Mouse (Mus musculus): ENCODE measurements around the gene Anapc2. TPM values are rescaled to one million over a fixed set of nuclear protein-coding genes. Genes with fewer than 3 reads are reported as not detected.
A peak's percentile ranks its signal among the peaks of the same experiment; 100 is the strongest.

Anapc2 gene
- total and polyA plus RNA-seq, 3 experiments: 13.0 to 55.2 (median 14.5) TPM

DNA sequence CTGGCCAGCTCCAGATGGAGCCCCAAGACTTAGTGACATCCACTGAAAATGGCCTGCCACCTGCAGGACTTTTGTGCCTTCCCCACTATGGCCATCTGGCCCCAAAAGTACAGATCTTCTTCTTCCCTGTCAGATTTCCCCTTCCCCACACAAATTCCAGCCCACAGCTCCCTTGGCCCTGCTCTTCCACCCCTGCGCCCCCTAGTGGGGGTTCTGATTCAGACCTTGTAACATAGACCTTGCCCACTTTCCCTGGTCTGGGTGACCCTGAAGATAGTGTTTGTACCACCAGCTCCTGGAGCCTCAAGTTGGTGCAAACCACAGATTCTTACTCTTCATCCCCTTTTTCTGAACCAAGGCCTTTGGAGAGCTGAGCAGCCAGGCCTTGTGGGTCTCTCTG lies 20.6 kb downstream of the Anapc2 start:
- 0 out of 2 replicates have a peak, but pooled peaks have one; percentile 19 for TF ChIP-seq UBTF (IDR thresholded peaks at IDR 0.05; ENCODE audit: low read depth, low read length)
- peak; percentile 45 to 79 for TF ChIP-seq CTCF (conservative IDR thresholded peaks at IDR 0.05 in 1 of 2, IDR thresholded peaks at IDR 0.05 in 1 of 2; ENCODE audit: low read depth in 2 of 2, low read length in 2 of 2)
- no peak for TF ChIP-seq MYC (IDR thresholded peaks at IDR 0.05; ENCODE audit: low read depth, low read length)
- TF ChIP-seq USF2 (conservative IDR thresholded peaks at IDR 0.05; ENCODE audit: low read depth, low read length): no peak
- TF ChIP-seq JUND (conservative IDR thresholded peaks at IDR 0.05; ENCODE audit: low read depth, low read length): no peak
- TF ChIP-seq TCF12 (IDR thresholded peaks at IDR 0.05; ENCODE audit: low read depth, low read length): no peak
- TF ChIP-seq MXI1 (IDR thresholded peaks at IDR 0.05; ENCODE audit: low read depth, low read length): no peak
- no peak for TF ChIP-seq E2F4 (IDR thresholded peaks at IDR 0.05; ENCODE audit: insufficient replicate concordance, low read depth, low read length)
- no peak for TF ChIP-seq PAX5 (IDR thresholded peaks at IDR 0.05; ENCODE audit: low read length)
- TF ChIP-seq RAD21 (IDR thresholded peaks at IDR 0.05; ENCODE audit: low read depth, low read length): peak; percentile 34
- peak; percentile 78 for TF ChIP-seq SMC3 (IDR thresholded peaks at IDR 0.05; ENCODE audit: low read depth, low read length)
- TF ChIP-seq ETS1 (conservative IDR thresholded peaks at IDR 0.05; ENCODE audit: low read depth, low read length): no peak
- no peak for TF ChIP-seq TBP (conservative IDR thresholded peaks at IDR 0.05; ENCODE audit: low read depth, low read length)
- no peak for TF ChIP-seq EP300 (IDR thresholded peaks at IDR 0.05; ENCODE audit: low read length)
- TF ChIP-seq ZNF384 (IDR thresholded peaks at IDR 0.05; ENCODE audit: low read depth, low read length): no peak
- TF ChIP-seq POLR2AphosphoS2 (IDR thresholded peaks at IDR 0.05; ENCODE audit: low read depth, low read length): no peak
- TF ChIP-seq NELFE (IDR thresholded peaks at IDR 0.05; ENCODE audit: low read depth, low read length): no peak
- peak; percentile 45; the same call in 1 of the 2 replicates for TF ChIP-seq SIN3A (IDR thresholded peaks at IDR 0.05; ENCODE audit: low read length)
- Histone ChIP-seq H3K27ac (ENCODE audit: insufficient read depth, low read depth) (no peak overlapping the region), H3K27me3 (replicated peaks) (peaks cover 72% of the 10 kb centered on the region), H3K9ac (ENCODE audit: insufficient read depth, low read depth) (no peak overlapping the region), H3K4me2 (ENCODE audit: insufficient read depth, low read depth, poor library complexity, severe bottlenecking) (peak overlapping the region; percentile 78), H3K4me1 (ENCODE audit: control insufficient read depth in 1 of 2, insufficient read depth in 2 of 2) (peaks cover 2 to 4% of the 10 kb centered on the region in 2 experiments; a peak in 3 of 4 replicates), H3K9me3 (replicated peaks; ENCODE audit: low read length) (no peaks in the 10 kb centered on the region), H3K4me3 (replicated peaks in 1 of 3; ENCODE audit: low read depth in 2 of 3, low read length in 2 of 3, poor library complexity in 1 of 3) (no peak overlapping the region), H3K36me3 (replicated peaks in 1 of 2; ENCODE audit: control insufficient read depth in 1 of 2, insufficient read depth in 1 of 2, low read length in 1 of 2) (no peaks in the 10 kb centered on the region), H3K79me2 (replicated peaks; ENCODE audit: control insufficient read depth, extremely low read depth, insufficient read depth, poor library complexity, severe bottlenecking) (no peaks in the 10 kb centered on the region)
- DNase-seq (ENCODE audit: extremely low read depth): peak; percentile 65
- in situ Hi-C loops (cut with MboI; ENCODE audit: low pct_ligation_motif_present, low pct_unique_long_range_greater_than_20kb, low sequenced_read_pairs): no loop called here
- dilution Hi-C loops (cut with MboI; ENCODE audit: extremely low pct_ligation_motif_present, extremely low pct_unique_long_range_greater_than_20kb, low sequenced_read_pairs): no loop called here

DNA sequence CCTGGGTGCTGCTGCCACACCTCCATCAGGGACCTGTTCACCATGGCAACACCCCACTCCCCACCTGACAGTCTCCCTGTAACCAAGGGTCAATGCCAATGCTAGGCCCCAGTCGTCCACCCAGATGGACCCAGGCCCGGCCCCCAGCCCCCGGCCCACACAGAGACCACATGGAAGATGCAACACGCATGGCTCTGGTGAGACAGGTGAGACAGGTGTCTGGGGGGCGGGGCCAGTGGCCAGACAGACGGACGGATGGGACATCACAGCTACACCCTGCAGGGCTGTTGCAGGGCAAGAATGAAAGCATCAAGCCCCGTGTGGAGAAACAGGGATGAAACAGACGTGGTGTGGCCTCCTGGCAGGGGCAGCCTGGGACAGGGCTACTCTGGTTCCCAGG lies 21.4 kb downstream of the Anapc2 start:
- no peaks in the 10 kb centered on the region for H3K36me3 ChIP-seq (replicated peaks in 1 of 2; ENCODE audit: control insufficient read depth in 1 of 2, insufficient read depth in 1 of 2, low read length in 1 of 2)
- peaks cover 80% of the 10 kb centered on the region for H3K27me3 ChIP-seq (replicated peaks)
- H3K4me3 ChIP-seq (replicated peaks in 1 of 3; ENCODE audit: low read depth in 2 of 3, low read length in 2 of 3, poor library complexity in 1 of 3): no peak overlapping the region
- dilution Hi-C loops (cut with MboI; ENCODE audit: extremely low pct_ligation_motif_present, extremely low pct_unique_long_range_greater_than_20kb, low sequenced_read_pairs): no loop called here
- in situ Hi-C loops (cut with MboI; ENCODE audit: low pct_ligation_motif_present, low pct_unique_long_range_greater_than_20kb, low sequenced_read_pairs): no loop called here
- H3K4me2 ChIP-seq (ENCODE audit: insufficient read depth, low read depth, poor library complexity, severe bottlenecking): no peak overlapping the region
- TF ChIP-seq POLR2AphosphoS2 (IDR thresholded peaks at IDR 0.05; ENCODE audit: low read depth, low read length): no peak
- TF ChIP-seq ELF1 (IDR thresholded peaks at IDR 0.05; ENCODE audit: low read depth, low read length): no peak
- H3K4me1 ChIP-seq (ENCODE audit: control insufficient read depth in 1 of 2, insufficient read depth in 2 of 2): peaks cover 2 to 4% of the 10 kb centered on the region in 2 experiments; a peak in 3 of 4 replicates
- no peaks in the 10 kb centered on the region for H3K9me3 ChIP-seq (replicated peaks; ENCODE audit: low read length)
- H3K9ac ChIP-seq (ENCODE audit: insufficient read depth, low read depth): no peak overlapping the region
- H3K79me2 ChIP-seq (replicated peaks; ENCODE audit: control insufficient read depth, extremely low read depth, insufficient read depth, poor library complexity, severe bottlenecking): no peaks in the 10 kb centered on the region
- DNase-seq (ENCODE audit: extremely low read depth): no peak
- H3K27ac ChIP-seq (ENCODE audit: insufficient read depth, low read depth): no peak overlapping the region

Measured in CH12.LX (cell line).